Mouse (Mus musculus): ENCODE measurements around the gene Fam168a.

DNA sequence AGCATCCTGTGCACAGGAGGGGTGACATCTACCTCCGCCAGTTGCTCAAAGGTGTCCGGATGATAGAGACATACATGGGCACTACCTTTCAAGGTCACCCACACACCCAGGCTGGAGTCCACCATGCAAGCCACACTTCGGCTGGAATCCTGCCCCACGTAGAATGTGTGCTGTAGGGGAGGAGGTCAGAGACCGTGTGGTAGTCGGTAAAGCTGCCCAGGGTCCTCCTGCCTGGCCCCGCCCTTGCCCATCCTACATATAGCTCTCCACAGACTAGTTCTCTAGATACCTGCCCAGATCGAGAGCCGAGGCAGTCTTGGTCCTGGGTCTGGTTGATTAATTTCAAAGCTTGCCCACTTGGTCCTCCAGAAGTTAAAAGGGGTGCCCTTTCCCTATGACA, 170.3 kb downstream of the Fam168a start:
- TF ChIP-seq ELF1 (IDR thresholded peaks at IDR 0.05; ENCODE audit: low read depth, low read length): no peak
- TF ChIP-seq USF1 (IDR thresholded peaks at IDR 0.05; ENCODE audit: low read depth, low read length): no peak
- no peak for TF ChIP-seq CTCF (IDR thresholded peaks at IDR 0.05 in 2 of 3, conservative IDR thresholded peaks at IDR 0.05 in 1 of 3; ENCODE audit: control insufficient read depth in 1 of 3, insufficient read depth in 1 of 3, low read depth in 2 of 3, low read length in 3 of 3, poor library complexity in 1 of 3, severe bottlenecking in 1 of 3)
- no peak for TF ChIP-seq POLR2A (IDR thresholded peaks at IDR 0.05; ENCODE audit: control insufficient read depth in 1 of 2, insufficient read depth in 1 of 2, low read depth in 1 of 2, low read length in 2 of 2, poor library complexity in 1 of 2)
- TF ChIP-seq JUND (IDR thresholded peaks at IDR 0.05; ENCODE audit: low read depth, low read length): no peak
- TF ChIP-seq HCFC1 (IDR thresholded peaks at IDR 0.05; ENCODE audit: low read depth, low read length): no peak
- TF ChIP-seq CHD1 (IDR thresholded peaks at IDR 0.05; ENCODE audit: low read depth, low read length): no peak
- no peak for TF ChIP-seq ZNF384 (IDR thresholded peaks at IDR 0.05; ENCODE audit: low read depth, low read length)
- no peak for TF ChIP-seq EP300 (IDR thresholded peaks at IDR 0.05; ENCODE audit: low read depth in 1 of 2, low read length in 2 of 2)
- TF ChIP-seq UBTF (IDR thresholded peaks at IDR 0.05; ENCODE audit: borderline replicate concordance, insufficient read depth, low read depth, low read length): no peak
- no peak for TF ChIP-seq TCF12 (IDR thresholded peaks at IDR 0.05; ENCODE audit: low read depth, low read length)
- no peak for TF ChIP-seq GATA1 (IDR thresholded peaks at IDR 0.05; ENCODE audit: low read depth, low read length)
- no peak for TF ChIP-seq MEF2A (IDR thresholded peaks at IDR 0.05; ENCODE audit: extremely low read depth, insufficient replicate concordance, low read depth, low read length, poor library complexity, severe bottlenecking)
